Mouse (Mus musculus) cortical plate, adult 2 months (tissue): ENCODE results near the gene Gale.

Source experiments
- CTCF ChIP-seq: fragments of 200-500 bp; IDR thresholded peaks from 2 replicates; pipeline ENCODE4 v1.5.1; 2011; ENCODE audit warnings: mild to moderate bottlenecking, control low read depth, low read length; ENCODE audit not compliant: insufficient read depth; ENCODE audit errors: extremely low read depth
- POLR2A ChIP-seq: fragments of 200-500 bp; IDR thresholded peaks from 2 replicates; pipeline ENCODE4 v1.6.1; 2011; ENCODE audit warnings: mild to moderate bottlenecking, low read length, control low read depth; ENCODE audit not compliant: insufficient read depth; ENCODE audit errors: extremely low read depth

DNA sequence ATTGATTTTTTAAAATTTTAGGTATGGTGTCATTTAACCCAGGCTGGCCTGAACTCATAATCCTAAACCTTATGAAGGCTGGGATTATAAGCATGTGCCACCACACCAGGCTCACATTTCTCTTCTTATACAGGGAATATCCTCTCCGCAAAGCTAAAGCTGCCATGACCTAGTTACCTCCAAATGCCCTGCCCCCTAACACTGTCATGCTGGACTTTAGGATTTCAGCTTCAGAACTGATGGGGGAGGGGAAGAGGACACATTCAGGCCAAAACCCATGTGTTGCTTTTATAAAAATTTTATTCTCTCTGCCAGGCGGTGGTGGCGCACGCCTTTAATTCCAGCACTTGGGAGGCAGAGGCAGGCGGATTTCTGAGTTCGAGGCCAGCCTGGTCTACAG is 30.4 kb downstream of the Gale start:
- TF ChIP-seq CTCF (no peak), POLR2A (no peak)
